Mouse (Mus musculus) C3H10T1/2 (cell line): Measurements from ENCODE around the gene Dbi. TPM values are rescaled to one million over a fixed set of nuclear protein-coding genes. Genes with fewer than 3 reads are reported as not detected.

Experiments
- polyA plus RNA-seq, 2 experiments: library from polyadenylated mRNA; unstranded; fragments of >200 nt; fragmentation: generic; extraction: Trizol; gene quantifications; one replicate each; pipeline ENCODE4 v1.2.1; 2012; ENCODE audit warnings: missing spikeins in 2 of 2

Dbi gene
- 100 to 1,000 TPM; 171 to 489 TPM for polyA plus RNA-seq

DNA sequence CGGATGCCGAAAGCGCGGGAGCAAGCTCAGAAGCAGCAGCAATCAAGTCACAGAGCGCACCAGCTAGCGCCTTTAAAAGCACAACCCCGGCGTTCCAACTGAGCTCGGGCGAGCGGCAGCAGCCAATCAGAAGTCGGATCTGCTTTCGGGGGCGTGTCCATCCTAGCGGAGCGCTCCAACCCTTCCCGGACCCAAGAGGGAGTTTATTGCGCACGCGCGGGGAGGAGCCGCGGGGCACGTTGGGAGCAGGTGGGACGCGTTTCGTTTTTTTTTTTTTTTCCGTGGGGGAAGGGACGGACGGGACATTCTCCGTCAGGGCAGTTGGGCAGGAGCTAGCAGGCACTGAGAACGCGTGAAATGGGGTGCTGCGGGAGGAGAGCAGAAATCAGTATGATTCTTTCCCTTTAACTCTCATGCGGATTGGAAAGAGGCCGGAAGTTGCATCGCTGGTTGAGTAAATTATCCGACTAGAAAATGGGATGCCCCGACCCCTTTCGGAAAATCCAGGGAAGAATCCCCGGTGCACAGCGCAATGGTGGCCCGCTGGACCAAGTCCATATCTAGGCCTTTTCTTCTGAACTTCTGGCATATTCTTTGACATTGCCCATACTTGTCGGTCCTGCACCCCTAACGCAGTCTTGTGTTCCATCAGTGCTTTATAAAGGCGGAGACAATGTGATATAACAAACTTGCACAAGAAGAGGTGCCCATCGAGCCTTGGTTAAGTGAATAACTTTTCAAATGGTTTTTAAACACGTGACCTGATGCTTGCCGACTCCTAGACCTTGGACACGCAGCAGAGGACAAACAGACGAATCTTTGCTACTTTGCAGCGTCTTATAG lies at the start of gene Dbi, which contains the start of gene 3110009E18Rik:
Gene Dbi, minus strand, starts transcription at position 110 of the 843 bp plus-strand sequence.
Gene 3110009E18Rik, plus strand, starts transcription at position 219 of the 843 bp plus-strand sequence.

DNA sequence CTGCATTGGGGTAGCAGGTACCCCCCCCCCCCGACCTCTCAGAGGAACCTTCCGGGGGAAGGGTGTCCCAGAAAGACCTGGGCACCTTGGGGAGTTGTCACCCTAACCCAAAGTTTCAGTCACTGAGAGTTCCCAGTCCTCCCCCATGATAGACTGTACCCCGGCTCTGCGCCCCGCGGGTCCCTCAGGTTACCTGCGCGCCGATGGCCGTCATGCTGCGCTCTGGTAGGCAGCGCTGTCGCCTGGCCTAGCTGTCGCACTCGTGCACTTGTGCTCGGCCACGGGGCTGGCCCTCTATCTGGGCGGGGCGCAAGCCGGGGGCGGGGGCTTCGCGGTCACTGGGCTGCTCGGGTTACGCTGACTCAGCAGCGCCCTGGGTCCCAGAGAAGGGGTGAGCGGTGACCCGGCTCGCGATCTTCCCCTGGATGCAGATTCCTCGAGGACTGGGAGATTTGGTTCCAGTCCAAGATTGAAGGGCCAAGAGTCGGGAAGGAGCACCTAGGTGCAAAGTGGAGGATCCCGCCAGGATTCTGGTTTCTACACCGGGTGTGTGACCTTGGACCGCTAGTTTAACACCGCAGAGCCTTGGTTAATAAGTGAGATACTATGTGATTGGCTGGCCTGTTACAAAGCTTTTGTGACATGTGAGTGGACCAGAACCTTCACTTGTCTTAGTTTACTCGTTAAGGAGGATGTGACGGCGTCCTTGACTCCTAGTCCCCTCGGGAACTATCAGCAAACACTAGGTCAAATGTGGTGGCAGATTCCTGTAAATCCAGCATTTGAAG lies 47.2 kb downstream of the Dbi start, which contains the start of gene Tmem37:
Gene Tmem37, minus strand, starts transcription at position 556 of the 788 bp plus-strand sequence.

Other genes with a start within 250 kb of the Dbi start
- gene Tmem177, start 207.9 kb downstream of the Dbi start, polyA plus RNA-seq = 1 to 10 TPM; 3.8 to 4.1 TPM
- not detected for gene Cfap221, start 123.8 kb downstream of the Dbi start, polyA plus RNA-seq
- gene Sctr, start 114.2 kb downstream of the Dbi start, polyA plus RNA-seq = not detected
- gene Tmem37, start 47.0 kb downstream of the Dbi start, polyA plus RNA-seq = 1 to 10 TPM in 1 of 2 experiments, under 1 TPM in 1; 0.92 to 1.5 TPM
- gene 3110009E18Rik, start 109 bp upstream of the Dbi start, polyA plus RNA-seq = 10 to 100 TPM; 15.4 to 17.4 TPM
- gene Steap3, start 151.6 kb upstream of the Dbi start, polyA plus RNA-seq = 100 to 1,000 TPM in 1 of 2 experiments, 10 to 100 TPM in 1; 51.3 to 132 TPM
- gene C1ql2, start 219.5 kb upstream of the Dbi start, polyA plus RNA-seq = not detected